Mouse (Mus musculus) ZHBTc4 (cell line): Measurements from ENCODE around the gene Bbs9.
"Not testable (repeated sequence)": the region's sequence is repeated elsewhere in the genome, so short reads cannot be mapped to it uniquely, and the experiment has no call there.

ENCODE experiments used
- DNase-seq: peaks from one replicate; pipeline ENCODE4 v3.0.0-alpha.2; 2011; ENCODE audit warnings: low read depth, low spot score

The Bbs9 gene

GRCm38 (mm10) chr9:22846783-22847182 is 371.3 kb downstream of the Bbs9 start:
- peak; percentile 69 for DNase-seq

- DNase-seq = no peak
These were observed 373.3 kb downstream of the Bbs9 start for GRCm38 (mm10) chr9:22848800-22849199.

GRCm38 (mm10) chr9:22849212-22849611 is 373.7 kb downstream of the Bbs9 start:
- peak; percentile 57 for DNase-seq

- DNase-seq = not testable (repeated sequence)
These were observed 393.6 kb downstream of the Bbs9 start for GRCm38 (mm10) chr9:22869147-22869546.

- DNase-seq = no peak
These were observed 395.1 kb downstream of the Bbs9 start for GRCm38 (mm10) chr9:22870661-22871060.

- no peak for DNase-seq
These were observed 399.7 kb downstream of the Bbs9 start for GRCm38 (mm10) chr9:22875231-22875630.

- DNase-seq = no peak
These were observed 403.8 kb downstream of the Bbs9 start for GRCm38 (mm10) chr9:22879266-22879665.

- peak; percentile 19 for DNase-seq
These were observed 410.8 kb downstream of the Bbs9 start for GRCm38 (mm10) chr9:22886351-22886750.

GRCm38 (mm10) chr9:22905434-22905833 is 429.9 kb downstream of the Bbs9 start:
- DNase-seq = no peak

- DNase-seq = no peak
These were observed 441.3 kb downstream of the Bbs9 start for GRCm38 (mm10) chr9:22916808-22917207.

- no peak for DNase-seq
These were observed 460.1 kb downstream of the Bbs9 start for GRCm38 (mm10) chr9:22935645-22936044.
